Mouse (Mus musculus): Measurements from ENCODE around the gene Gm20441.

The Gm20441 gene

DNA sequence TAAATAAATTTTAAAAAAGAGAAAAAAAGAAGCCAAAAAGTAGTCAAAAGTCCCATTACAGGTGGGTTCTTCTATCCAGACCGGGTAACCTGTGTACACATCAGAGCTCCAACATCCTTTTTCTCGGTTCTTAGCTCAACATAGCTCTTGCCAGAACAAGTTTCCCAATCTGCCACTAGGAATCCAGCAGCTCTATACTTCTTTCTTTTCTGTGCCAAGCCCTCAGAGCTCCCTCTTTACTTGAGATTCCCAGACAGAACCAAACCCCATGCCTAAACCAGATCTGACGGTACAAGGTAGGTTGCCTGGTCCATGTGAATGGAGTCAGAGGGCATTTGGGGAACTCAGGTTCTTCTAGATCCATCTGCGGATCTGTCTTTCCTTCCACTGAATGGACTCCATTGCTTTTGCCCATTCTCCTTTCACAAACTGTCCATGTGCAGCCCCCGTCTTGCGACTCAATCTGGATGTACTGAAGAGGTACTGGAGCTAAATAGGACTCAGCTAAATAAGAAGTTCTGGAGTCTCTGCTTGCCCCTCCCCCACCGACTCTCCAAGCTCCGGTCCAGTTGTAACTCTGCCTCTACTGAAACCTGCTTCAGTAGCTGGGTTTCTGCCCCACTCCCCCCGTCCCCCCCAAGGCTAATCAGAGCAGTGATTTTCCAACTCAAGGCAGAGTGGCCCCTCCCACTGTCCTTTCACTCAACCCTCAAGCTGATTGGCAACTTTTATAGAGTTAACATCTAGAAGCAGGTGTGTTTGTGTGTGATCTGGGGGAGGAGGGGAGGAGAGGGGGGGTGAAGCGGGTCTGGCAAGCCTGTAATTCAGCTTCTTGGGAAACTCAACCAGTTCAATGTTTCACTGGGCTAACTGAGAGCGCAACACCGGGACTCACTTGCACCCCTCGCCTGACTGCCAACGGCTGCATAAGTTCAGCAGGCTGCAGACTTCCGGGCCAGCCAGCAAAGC is 1.3 kb downstream of the Gm20441 start:
- no peak for DNase-seq

DNA sequence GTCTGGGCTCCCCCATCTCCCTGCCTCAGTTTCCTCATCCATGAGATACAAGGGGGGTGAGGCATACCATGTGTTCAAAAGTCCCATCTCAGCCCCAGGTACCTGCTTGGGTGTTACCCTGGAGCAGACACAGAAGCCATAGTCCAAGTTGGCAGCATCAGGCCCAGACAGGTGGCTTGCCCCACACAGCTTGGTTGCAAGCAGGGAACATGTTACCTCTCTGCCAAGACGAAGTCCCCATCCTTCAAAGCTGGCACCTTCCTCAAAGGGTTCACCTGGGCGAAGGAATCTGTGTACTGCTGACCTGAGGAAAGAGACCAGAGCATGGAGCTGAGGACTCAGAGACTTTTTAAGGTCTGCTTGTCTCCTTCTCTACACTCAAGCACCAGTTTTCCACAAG is 2.9 kb downstream of the Gm20441 start:
- no peak for DNase-seq

DNA sequence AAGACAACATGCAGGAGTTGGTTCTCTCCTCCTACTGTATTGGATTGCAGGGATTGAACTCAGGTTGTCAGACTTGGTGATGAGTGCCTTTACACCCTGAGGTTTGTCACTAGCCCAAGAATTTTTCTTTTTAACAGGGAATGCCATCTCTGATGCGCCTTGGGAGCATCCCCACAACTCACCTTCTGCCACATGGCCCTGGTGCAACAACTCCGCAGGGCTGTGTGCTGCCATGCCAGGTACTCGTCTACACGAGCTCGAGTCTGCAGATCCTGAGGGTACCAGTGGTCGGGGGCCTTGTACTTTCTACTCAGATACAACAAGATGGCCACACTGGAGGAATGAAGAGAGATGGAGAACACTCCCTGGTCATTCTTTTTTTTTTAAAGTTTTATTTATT is 4.2 kb downstream of the Gm20441 start:
- no peak for DNase-seq

DNA sequence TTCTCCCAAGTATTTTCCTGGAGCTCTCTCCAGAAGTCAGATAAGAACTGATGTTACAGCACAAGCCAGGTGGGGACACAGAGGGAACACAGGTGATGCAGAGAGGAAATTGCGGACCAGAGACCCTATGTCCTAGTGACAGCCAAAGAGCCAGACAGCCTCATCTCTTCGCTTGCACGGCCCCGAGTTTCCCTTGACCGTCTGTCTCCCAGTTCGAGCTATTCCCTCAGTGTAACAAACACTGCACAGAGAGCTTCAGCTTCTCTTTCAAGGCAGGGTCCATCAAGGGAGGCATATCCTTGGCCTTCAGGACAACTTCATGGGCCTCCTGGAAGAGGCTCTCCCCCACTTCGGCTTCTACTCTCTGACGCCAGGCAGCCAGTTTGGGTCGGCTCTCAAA is 6.2 kb downstream of the Gm20441 start:
- DNase-seq = no peak

DNA sequence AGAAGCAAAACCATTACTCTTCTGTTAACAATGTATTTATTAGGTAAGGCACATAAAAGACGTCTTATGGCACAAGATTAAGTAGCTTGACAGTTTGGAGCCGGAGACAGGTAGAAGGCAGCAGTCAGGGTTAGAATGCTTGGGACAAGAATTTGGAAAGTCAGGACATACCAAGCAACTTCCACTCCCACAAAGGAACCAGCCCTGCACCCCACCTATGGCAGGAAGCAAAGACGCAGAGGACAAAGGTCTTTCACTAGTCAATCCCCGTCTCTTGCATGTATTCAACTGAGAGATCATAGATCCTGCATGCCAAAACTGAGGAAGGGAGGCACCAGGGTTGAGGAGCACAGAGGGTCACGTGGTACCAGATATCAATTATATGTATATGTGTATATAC is 6.7 kb downstream of the Gm20441 start:
- no peak for DNase-seq

DNA sequence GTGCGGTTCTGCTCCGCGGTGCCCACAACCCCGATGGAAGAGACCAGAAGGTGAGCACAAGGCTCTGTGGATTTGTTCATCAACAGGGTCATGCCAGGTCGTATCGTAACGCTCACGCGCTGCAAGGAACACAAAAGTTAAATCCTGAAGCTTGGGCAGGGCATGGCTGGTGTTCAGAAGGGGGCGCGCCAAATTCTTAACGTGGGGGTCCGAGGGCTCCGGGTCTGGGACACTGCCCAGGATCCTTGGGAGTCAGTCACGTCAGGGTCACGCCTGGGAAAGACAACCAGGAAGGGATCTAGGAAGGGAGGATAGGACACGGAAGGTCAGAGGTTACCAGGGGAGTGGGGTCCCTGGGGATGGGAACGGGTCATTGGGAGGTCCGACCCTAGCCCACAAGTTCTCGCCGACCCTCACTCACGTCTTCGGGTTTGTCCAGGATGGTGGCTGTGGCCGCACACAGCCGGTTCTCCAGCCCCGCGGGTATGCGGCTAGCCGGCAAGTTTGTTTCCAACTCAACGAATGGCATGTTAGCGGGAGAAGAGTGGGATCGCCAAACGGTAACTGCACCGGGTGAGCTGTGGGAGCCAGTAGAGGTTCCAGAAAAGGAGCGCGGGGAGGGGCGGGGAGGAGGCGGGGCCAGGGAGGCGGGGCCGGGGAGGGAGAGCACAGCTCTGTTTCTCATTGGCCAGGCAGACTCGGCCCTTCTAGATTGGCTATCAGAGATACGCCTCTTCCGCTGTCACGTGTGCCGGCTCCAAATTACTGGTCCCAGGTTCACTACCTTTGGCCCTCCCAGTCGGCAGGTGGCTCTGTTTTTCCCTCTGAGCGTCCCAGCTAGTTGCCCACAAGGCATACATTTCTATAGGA is 7.7 kb downstream of the Gm20441 start, which contains the start of gene Ddt:
TSS of gene Ddt (minus strand) at position 620 of the 870 bp plus-strand sequence.
- peak; percentile 94 for DNase-seq

DNA sequence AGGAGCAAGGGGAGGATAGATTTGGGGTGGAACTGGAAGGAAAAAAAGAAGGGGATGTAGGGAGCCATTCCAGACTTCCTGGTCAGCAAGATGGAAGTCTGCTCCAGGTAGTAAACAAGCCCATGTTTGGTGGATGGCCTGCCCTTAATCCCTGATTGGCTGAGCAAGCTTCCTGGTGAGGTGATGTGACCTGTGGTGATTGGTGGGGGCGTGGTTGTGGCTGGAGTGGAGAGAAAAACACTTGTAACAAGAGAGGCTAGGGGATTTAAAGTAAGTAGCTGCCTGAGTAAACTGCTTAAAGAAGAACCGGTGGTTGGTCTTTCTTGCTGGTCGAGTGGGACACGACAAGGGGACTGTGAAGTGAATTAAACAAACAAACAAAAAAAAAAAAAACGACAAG is 13.0 kb downstream of the Gm20441 start:
- peak; percentile 51 for DNase-seq

DNA sequence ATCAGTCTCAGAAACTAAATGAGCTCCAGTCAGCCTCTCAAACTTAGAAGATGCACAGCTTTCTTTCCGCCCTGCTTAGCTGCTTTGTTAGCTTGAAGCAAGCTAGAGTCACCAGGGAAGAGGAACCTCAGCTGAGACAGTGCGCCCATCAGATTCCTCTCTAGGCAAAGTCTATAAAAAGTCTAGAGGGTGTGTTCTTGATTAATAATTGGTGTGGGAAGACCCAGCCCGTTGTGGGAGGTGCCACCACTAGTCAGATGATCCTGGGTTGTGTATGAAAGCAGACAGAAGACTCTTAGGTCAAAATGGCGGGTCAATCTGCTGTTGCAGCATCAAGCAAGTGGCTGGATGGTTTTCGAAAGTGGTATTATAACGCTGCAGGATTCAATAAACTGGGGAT is 13.9 kb downstream of the Gm20441 start:
- DNase-seq = no peak

DNA sequence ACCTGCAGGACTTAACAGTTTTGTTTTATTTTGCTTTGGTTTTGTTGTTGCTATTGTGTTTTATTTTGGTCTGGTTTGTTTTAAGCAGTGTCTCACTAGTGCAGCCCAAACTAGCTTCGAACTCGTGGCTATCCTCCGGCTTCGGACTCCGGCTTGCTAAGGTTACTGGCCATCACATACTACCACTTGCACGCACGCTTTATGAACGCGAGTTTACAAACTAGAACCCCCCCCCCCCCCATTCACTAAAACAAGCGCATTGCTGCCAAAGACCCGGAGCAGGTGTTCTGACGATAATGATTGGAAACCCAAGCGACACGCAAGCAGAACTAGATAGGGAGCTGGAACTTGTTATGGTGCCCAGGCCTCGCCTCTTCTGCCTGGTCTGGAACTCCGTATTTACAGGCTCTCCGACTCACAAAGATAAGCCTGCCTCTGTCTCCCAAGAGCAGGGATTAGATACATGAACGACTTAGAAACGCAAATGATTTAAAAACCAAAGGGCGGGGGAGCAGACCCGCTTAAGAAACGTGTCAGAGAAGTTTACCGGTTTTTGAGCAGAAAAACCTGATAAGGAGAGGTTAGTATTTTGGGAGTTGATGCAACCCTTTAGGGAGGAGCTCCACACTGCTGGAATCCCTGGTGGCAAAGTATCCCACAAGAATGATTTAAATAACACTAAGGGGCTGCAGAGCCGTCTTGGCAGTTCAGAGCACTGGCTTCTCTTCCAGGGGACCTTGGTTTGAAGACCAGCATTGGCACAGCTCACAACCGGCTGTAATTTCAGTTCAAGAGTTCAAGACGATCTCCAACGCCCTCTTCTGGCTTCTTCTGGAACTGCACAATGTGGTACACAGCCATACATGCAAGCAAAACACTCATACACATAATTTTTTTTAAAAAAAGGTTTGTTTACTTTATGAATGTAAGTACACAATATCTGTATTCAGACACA is 16.0 kb downstream of the Gm20441 start:
- peak; percentile 86 for DNase-seq

DNA sequence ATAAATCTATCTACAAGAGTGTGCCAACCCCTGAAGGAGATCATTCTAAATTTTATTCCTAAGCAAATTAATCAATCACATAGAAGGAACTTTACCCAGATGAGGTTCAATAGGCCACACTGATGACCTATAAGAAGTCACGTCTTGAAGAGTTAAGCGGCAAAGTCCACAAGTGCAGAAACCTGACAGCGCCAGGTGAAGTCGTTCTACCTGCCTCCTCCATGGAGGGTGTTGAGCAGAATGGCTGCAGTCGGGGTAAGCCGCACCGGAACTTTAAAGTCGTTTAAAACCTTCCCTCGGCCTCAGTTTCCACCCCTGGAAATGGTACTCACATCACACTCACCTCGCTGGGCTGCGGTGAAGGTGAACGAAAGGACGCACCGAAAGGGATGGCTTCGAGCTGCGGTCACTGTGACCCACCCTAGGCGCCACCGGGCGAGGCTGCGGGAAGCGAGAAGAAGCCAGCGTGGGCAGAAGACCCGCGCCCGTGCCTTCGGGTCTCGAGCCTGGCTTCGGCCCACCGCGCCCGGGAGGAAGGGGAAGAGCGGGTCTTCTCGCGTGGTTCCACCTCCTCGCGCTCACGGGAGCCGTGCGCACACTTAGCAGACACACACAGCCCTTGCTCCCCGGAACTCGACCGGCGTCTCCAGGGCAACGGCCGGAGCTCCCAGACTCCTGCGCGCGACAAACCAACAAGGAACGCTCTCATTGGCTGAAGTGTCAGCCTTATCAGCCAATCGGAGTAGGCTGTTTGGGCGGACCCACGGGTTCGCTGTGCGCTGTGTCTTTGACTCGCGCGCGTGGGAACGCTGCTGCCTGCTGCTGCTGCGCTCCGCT is 16.9 kb downstream of the Gm20441 start, which contains the start of gene Cabin1:
TSS of gene Cabin1 (minus strand) at position 660 of the 837 bp plus-strand sequence.
- peak; percentile 97 for DNase-seq

DNA sequence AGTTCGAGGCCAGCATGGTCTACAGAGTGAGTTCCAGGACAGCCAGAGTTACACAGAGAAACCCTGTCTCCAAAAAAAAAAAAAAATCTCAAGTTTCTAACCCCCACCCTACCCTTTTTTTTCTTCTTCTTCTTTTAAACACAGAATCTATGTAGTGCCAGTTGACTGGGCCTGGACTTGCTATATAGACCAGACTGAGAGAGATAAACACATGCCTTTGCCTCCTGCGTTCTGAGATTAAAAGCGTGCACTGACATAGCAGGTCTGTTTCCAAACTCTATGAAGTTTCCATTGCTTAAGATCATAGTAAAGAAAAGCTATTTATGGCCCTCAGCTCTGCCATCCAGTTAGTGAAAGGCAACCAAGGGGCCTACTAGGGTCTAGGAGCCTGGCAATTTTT is 18.3 kb downstream of the Gm20441 start:
- peak; percentile 32 for DNase-seq

DNA sequence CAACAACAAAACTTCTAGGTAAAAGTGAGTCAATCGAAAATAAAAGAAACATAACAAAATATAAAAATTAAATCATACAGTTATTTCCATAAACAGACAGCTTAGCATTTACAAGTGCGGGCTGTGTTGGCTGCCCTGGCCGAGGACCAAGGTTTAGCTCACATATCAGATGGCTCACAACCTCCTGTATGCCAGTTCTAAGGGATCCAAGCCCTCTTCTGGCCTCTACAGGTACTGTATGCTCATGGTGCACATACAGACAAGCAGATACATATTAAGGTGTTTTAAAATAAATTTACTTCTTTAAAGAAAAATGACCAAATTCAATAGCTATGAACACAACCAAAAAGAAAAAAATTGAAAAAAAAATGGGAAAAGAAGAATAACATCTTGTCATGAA is 20.4 kb downstream of the Gm20441 start:
- no peak for DNase-seq

DNA sequence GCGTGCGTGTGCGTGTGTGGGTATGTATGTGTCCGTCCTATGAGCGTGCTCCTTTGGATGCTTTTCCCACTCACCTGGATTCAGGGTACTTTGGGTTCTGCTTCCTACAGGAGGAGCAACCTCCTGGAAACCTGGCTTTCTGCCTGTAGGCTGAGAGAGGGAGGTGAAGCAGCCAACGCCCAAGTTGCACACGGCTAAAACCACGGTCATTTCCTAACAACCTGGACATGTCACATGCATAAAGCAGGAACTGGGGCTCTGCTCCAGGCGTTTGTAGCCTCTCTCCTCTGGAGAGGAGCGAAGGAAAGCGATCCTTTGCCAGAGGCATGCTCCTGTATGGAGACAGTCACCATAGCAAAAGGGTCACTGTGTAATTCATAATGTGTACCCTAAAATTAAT is 24.0 kb downstream of the Gm20441 start:
- no peak for DNase-seq

DNA sequence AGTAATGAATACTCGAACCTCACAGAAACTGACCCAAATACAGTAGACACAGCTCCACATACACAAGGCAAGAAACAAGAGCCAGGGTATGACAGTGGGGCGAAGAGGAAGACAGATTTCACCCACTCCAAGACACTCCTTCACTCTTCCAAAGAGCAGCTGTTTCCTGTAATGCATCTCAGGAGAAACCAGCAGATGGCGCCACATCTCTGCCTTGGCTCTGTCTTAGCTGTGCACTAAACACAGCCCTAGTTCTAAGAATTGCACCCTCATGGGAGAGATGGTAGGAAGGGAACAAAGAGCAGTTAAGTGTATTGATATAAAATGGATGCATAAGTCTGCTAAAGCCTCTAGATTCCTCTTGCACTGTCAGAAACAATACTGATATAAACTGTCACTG is 36.7 kb downstream of the Gm20441 start:
- DNase-seq = peak; percentile 79

DNA sequence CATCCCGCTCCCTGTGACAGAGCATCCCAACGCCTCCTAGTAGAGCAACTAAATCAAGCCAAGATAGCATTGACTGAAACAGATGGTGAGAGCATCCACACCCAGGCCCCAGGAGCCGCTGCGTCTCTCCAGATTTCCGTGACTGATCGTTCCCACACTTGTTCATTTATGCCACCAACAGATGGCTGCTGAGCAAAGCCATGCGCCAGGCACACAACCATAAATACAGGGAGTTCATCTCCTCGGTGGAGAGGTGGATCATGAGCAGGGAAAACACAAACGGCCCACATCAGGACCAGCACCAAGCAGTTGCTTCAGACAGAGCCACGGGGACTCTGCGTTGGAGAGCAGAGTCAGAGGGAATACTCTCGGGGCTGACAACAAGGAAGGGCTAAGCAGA is 37.4 kb downstream of the Gm20441 start:
- DNase-seq = no peak

DNA sequence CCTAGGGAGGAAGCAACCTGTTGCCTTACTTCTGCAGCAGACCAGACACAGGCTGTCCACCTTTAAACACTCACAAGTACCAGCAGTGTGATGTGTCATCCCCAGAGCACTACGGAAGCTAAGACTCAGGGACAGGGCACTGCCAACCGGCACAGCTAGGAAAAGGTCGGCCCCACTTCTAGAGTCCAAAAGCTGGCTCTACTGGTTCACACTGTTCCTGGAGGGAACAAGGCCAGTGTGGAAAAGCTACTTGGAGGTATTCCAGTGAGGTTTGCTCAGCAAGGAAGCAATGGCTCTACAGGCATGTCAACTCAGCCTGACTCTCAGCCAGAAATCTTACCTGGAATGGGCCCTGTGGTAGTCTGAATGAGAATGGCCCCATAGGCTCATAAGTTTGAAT is 39.9 kb downstream of the Gm20441 start:
- DNase-seq = no peak

DNA sequence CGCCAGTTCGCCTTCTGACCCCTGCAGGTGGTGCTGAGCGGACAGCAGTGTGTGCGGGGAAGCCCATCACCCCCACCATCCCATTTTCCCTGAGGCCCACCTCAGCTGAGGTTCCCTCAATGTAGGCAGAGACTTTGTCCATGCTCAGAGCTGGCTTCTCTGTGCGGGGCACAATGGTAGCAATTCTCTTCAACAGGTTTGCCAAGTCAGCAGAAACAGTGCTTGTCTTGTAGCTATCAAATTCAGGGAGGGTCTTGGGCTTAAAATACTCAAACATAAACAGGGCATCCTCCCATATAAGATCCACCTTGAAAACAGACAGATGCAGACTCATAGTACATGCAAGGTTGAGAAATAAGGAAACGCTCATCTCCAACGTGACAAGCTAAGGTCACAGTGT is 55.3 kb downstream of the Gm20441 start:
- no peak for DNase-seq

Data from liver (tissue).